Mouse (Mus musculus) bone marrow, adult 2 months (tissue): ENCODE data around the gene Prss8.

Experiments
- CTCF ChIP-seq: fragments of 200-500 bp; IDR thresholded peaks from 2 replicates; pipeline ENCODE4 v1.5.1; 2011; ENCODE audit warnings: low read length, control low read depth; ENCODE audit not compliant: control insufficient read depth, insufficient read depth
- POLR2A ChIP-seq: fragments of 200-500 bp; IDR thresholded peaks from 2 replicates; pipeline ENCODE4 v1.6.1; 2011; ENCODE audit warnings: low read depth, mild to moderate bottlenecking, control low read depth, low read length, borderline replicate concordance; ENCODE audit not compliant: control insufficient read depth

DNA sequence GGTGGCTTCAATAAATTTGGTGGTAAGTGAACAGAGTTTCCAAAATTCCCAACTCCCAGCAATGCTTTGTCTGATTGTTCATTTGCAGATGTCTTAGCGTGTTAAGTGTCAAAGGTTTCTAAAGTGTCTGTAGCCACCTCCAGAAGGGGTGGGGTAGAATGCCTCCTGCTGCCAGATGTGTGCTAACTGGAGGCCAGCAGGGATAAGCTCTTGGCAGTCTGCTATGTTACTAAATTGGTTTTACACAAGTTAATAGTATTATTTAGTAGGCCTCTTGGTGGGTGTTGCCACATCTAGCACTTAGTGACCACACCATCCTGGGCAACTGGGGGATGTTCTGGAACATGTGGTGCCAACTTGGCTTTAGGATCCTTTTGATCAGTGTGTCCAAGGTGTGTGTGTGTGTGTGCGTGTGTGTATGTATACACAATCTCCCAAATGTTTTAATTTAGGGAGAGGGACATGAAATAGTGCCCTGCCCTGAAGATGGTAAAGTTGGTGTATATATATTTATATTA, 44.6 kb upstream of the Prss8 start:
- TF ChIP-seq CTCF (no peak), POLR2A (no peak)
